Mouse (Mus musculus): Measurements from ENCODE around the gene Napb. TPM values are rescaled to one million over a fixed set of nuclear protein-coding genes. Genes with fewer than 3 reads are reported as not detected.

The Napb gene
- total RNA-seq, 2 experiments from 2014 or later: not detected

DNA sequence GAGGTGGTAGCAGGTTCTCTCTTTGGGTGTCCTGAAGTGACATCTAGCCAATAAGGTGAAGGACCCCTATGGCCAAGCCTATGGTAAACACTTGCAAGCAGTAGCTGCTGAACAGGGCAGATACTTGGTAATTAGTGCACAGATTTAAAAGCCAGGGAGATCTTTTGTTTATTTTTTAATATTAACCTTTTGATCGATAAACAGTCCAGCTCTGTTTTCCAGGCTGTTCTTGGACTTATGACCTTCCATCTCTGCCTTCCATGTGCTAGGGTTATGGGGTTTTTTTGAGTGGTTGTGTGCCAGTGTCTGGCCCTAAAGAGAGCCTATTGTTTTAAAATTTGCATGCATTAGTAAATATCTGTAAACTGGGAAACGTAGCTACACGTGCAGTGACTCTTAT lies 42.0 kb downstream of the Napb start:
- ATAC-seq (replicated peaks; ENCODE audit: low FRiP score, poor library complexity, severe bottlenecking): no peak

GRCm38 (mm10) chr2:148689444-148690140 lies 42.7 kb downstream of the Napb start:
- no peak for ATAC-seq (replicated peaks; ENCODE audit: low FRiP score, poor library complexity, severe bottlenecking)

DNA sequence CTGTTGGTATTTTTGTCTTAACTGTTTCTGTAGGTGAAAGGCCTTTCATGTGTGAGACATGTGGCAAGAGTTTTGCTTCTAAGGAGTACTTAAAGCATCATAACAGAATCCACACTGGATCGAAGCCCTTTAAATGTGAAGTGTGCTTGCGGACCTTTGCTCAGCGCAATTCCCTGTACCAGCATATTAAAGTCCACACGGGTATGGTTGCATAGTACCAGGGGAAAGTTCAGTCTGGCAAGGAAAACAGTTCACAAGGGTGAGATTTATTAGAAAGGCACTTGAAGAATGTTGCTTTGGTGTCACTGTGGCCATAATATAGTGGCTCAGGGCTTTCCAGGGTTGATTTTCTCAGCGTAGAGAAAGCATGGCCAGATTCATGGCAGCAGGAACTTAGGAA lies 44.3 kb downstream of the Napb start:
- no peak for ATAC-seq (replicated peaks; ENCODE audit: low FRiP score, poor library complexity, severe bottlenecking)

DNA sequence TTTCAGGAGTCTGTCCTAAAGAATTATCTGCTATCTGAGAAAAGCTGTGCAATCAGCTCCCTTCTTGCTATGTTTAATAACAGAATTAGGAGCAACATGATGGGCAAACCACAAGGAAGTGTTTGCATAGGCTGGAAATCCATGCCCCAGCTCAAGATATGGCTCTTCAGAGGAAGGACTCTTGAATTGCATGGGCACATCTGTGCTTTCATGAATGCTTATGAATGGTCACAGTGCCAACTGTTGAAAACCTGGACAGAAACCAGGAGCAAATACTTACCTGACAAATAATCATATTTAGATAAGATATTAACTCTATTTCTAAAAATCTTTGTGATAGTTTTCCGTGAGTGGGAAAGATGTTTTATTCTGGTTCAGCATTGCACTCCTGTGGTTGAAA lies 45.4 kb downstream of the Napb start:
- ATAC-seq (replicated peaks; ENCODE audit: low FRiP score, poor library complexity, severe bottlenecking): no peak

DNA sequence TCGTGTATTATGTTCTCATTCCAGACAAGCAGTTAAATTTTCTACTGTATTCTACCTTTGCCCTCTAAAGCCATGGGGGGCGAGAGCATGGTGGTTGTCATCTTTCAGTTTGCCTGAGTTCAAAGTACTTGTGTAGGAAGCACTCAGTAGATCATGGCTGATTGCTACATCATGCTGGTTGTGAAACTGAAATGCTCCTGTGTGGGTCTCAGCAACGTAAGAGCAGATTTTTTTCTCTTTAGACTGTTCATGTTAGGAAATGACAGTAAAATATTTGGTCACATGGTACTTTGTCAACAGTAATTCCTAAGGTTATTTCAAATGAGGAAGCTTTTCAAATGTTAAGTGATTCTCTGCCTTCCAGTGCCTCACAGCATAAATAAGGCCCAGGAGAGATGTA lies 46.6 kb downstream of the Napb start:
- no peak for ATAC-seq (replicated peaks; ENCODE audit: low FRiP score, poor library complexity, severe bottlenecking)

DNA sequence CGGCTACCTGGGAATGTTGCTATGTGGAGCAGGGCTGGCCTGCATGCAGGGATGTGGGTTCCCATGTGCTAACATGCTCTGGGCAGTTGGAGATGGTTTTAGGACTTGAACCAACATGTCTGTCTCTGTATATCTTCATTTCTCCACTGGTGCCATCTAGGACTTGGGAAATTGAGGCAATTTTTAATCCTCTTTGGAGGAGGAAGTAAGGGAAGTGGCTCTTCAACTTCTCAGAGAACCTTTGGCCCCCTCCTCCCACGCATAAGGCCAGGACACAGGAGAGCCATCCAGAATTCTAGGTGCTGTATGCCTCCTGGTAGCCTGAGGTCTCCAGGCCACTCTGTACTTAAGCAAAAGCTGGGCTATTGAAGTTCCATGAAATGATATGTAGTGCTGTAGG lies 47.3 kb downstream of the Napb start:
- ATAC-seq (replicated peaks; ENCODE audit: low FRiP score, poor library complexity, severe bottlenecking): no peak

- ATAC-seq (replicated peaks; ENCODE audit: low FRiP score, poor library complexity, severe bottlenecking): no peak
Measured at GRCm38 (mm10) chr2:148683031-148683430, 49.2 kb downstream of the Napb start.

- ATAC-seq (replicated peaks; ENCODE audit: low FRiP score, poor library complexity, severe bottlenecking): peak; percentile 71
Measured at GRCm38 (mm10) chr2:148681461-148681891, 50.8 kb downstream of the Napb start.

DNA sequence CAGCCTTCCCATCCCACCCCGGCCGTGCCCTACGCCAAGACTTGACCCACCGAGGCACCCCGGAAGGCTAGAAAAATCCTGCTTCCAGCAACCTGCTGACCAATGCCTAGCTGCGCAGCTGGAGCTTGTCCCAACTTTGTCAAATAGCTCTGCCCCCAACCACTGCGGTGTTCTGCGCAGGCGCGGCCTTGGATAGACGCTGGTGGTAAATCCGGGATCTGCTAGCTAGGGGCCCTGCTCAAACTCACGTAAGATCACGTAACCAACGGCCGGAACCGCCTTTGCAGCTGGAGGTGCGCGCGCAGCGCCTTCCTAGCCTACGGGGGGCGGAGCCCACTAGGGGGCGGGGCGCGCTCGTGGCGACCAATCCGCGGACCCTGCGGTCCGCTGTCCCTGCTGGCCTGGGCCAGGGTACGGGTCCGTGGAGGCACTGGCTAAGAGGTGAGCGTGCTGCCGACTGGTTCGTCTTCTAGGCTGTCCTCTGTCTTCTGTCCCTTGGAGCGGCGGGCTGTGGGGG lies 51.4 kb downstream of the Napb start, which contains the start of gene Gzf1:
Gzf1 (plus strand) TSS at position 249 of the 517 bp plus-strand sequence.
- ATAC-seq (replicated peaks; ENCODE audit: low FRiP score, poor library complexity, severe bottlenecking): peak; percentile 93

GRCm38 (mm10) chr2:148679346-148679745 lies 52.9 kb downstream of the Napb start:
- ATAC-seq (replicated peaks; ENCODE audit: low FRiP score, poor library complexity, severe bottlenecking): no peak

- ATAC-seq (replicated peaks; ENCODE audit: low FRiP score, poor library complexity, severe bottlenecking): no peak
Measured at GRCm38 (mm10) chr2:148677801-148678200, 54.5 kb downstream of the Napb start.

DNA sequence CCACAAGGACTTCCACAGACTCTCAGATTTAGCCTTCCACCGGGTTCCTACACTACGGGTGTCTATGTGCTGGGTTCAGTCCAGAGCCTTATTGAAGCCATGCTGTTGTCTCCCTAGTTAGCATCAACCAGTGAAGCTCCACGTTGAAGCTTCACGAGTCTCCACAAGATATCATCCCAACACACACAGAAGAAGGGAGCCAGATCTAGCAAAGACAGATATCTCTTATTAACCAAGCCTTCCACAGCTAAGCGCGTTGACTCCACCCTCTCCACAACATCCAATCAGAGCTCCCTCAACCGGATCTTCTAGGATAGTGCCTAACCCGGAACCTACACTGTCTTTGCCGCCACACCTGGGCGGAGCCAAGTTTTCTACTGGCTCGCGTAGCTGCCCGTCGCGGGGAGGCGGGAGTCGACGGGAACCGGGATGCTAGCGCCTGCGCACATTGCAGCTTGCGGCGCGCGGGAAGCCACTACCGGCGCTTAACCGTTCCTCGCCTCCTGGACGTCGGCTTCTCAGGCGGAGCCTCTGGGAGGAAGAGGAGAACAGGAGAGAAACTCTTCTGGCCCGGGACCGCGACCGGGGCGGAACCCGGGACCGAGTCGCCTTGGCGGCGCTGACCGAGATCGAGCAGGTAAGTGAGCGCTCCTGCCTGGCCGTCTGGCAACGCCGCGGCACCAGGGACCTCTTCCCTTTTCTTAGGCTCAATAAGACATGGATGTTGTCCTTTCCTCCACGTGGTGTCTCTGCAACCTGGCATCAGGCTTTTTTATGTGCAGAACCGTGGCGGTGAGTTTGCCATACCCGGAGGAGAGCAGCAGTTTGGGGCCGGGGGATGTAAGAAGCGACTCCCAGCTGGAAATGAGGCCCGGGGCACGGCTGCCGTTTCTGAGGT lies 59.8 kb downstream of the Napb start, which contains the start of gene Nxt1:
Nxt1 (plus strand) TSS at position 403 of the 898 bp plus-strand sequence.
- ATAC-seq (replicated peaks; ENCODE audit: low FRiP score, poor library complexity, severe bottlenecking): peak; percentile 95

DNA sequence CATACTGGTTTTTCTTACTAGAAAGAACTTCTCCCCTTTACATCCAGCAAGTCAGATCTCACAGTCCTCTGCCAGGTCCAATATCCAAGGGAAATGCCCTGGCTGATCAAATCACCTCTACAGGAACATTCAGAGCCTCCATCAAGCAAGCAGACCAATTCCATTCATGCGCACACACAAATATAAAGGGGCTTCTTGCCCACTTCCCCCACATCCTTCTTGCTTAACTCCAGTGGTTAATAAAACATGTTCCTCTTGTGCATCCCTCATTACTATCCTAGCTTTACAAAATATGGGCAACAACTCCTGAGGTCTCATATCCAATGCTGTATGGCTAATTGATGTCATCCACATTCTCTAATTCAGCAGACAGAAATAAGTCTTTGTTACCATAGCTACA lies 68.8 kb downstream of the Napb start:
- ATAC-seq (replicated peaks; ENCODE audit: low FRiP score, poor library complexity, severe bottlenecking): no peak

DNA sequence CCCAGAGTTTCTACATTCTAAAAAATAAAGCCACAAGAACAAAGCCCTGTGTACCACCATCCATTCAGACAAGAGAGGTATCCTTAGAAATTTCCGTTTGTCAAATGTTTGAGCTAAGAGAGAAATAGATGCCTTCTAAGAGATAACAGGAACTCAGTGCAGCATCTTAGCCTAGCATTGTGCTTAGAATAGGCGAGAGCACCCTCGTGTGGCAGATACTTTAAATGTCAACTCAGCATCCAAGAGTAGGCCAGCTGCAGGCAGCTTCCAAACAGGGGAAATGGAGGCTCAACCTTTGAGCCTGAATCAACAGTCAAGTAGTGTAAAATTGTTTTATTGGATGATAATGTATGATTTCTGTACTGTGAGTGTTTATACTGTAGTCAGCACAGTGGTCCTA lies 77.3 kb downstream of the Napb start:
- ATAC-seq (replicated peaks; ENCODE audit: low FRiP score, poor library complexity, severe bottlenecking): peak; percentile 74

GRCm38 (mm10) chr2:148650587-148651357 lies 81.5 kb downstream of the Napb start:
- ATAC-seq (replicated peaks; ENCODE audit: low FRiP score, poor library complexity, severe bottlenecking): no peak

GRCm38 (mm10) chr2:148644421-148645000 lies 87.8 kb downstream of the Napb start:
- no peak for ATAC-seq (replicated peaks; ENCODE audit: low FRiP score, poor library complexity, severe bottlenecking)

All from erythroblast, adult 5-6 weeks (primary cell).